In the genomic region with DNA sequence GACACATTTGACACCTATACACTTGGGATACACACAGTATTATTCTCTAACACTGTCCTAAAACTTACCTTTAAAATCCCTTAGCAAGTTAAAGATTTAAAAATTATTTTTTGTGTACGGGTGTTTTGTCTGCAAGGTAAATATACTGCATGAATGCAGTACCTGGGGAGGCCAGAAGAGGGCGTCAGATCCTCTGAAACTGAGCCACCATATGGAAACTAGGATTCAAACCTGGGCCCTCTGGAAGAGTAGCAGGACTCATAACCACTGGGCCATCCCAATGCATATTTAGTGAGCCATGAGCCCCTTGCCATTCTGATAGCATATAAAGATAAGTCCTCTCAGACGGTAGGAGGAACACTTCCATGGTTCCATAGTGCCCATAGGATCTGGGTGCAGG, we compare ENCODE assay signal across 9 mouse cellular contexts. TPM values are rescaled to one million over a fixed set of nuclear protein-coding genes. Genes with fewer than 3 reads are reported as not detected.
DNase-seq lines count a peak whose midpoint lies in the region; ATAC-seq and TF ChIP-seq lines count a peak whose summit lies in the region.
"Had no signal": no experiment of that assay in that cellular context is flagged by ENCODE, and none has a peak within 500 bp of the region (broad histone marks: within the 10 kb centered on the region; RNA-seq: fewer than 3 reads in every experiment).

No protein-coding gene starts in this region.

- 40% methylated on average over 3 of the region's 3 CpGs for WGBS in heart, embryonic 10.5 days
- 41% methylated on average over 3 of the region's 3 CpGs for WGBS in heart, postnatal 0 days

- peaks cover 30% of the 10 kb centered on the region for H3K4me1 ChIP-seq in heart, embryonic 10.5 days
- peaks cover 9% of the 10 kb centered on the region; the same call in 1 of the 2 replicates for H3K4me1 ChIP-seq in heart, postnatal 0 days (ENCODE audit: control insufficient read depth, insufficient read depth)

- no peak overlapping the region for H3K4me3 ChIP-seq in heart, embryonic 10.5 days
- H3K4me3 ChIP-seq in heart, postnatal 0 days (ENCODE audit: low read depth, low read length): no peak overlapping the region

- no peak for ATAC-seq in heart, postnatal 0 days (ENCODE audit: insufficient read depth, low read depth)
- no peak for ATAC-seq in frontal cortex, adult (ENCODE audit: low TSS enrichment)

- DNase-seq in heart, embryonic 10.5 days (ENCODE audit: low spot score): no peak
- DNase-seq in heart, postnatal 25 days (ENCODE audit: low spot score): no peak
- peak; percentile 77 for DNase-seq in B cell, adult 2 months
- DNase-seq in adrenal gland, postnatal 14 days: peak; percentile 68
- no peak for DNase-seq in heart, postnatal 0 days (ENCODE audit: low spot score)
- peak; percentile 56 for DNase-seq in lung, postnatal 10 days
- no peak for DNase-seq in urinary bladder, adult 2 months (ENCODE audit: low spot score)

- peak; percentile 56 for TF ChIP-seq CTCF in heart, postnatal 0 days (IDR thresholded peaks at IDR 0.05; ENCODE audit: low read depth)

- no peak overlapping the region for H3K4me2 ChIP-seq in heart, postnatal 0 days (ENCODE audit: low read depth, low read length)

- peak overlapping the region; percentile 64 for H3K27ac ChIP-seq in heart, embryonic 10.5 days
- H3K27ac ChIP-seq in heart, postnatal 0 days (ENCODE audit: low read depth): peak overlapping the region; percentile 73
- H3K27ac ChIP-seq: macrophage had no signal

- TF ChIP-seq EP300 in heart, postnatal 0 days (IDR thresholded peaks at IDR 0.05; ENCODE audit: low read depth): no peak

- intact Hi-C loops in heart, postnatal 25 days (cut with DNase I): loop anchor here (2.0 kb wide), 1 partner anchor 190 kb away; no protein-coding TSS in a partner anchor

- H3K9me3 ChIP-seq in heart, embryonic 10.5 days: no peaks in the 10 kb centered on the region
- no peaks in the 10 kb centered on the region for H3K9me3 ChIP-seq in heart, postnatal 0 days (replicated peaks; ENCODE audit: control insufficient read depth, low read length)

- H3K9ac ChIP-seq in heart, postnatal 0 days (replicated peaks; ENCODE audit: low read depth, low read length): no peak overlapping the region

- H3K27me3 ChIP-seq in heart, embryonic 10.5 days (ENCODE audit: insufficient read depth, poor library complexity, severe bottlenecking): no peaks in the 10 kb centered on the region
- no peaks in the 10 kb centered on the region for H3K27me3 ChIP-seq in heart, postnatal 0 days (ENCODE audit: control insufficient read depth, insufficient read depth, low read length)

- H3K36me3 ChIP-seq in heart, embryonic 10.5 days: no peaks in the 10 kb centered on the region
- H3K36me3 ChIP-seq in heart, postnatal 0 days (replicated peaks; ENCODE audit: control insufficient read depth, insufficient read depth, low read length): peaks cover 4% of the 10 kb centered on the region; the same call in 1 of the 2 replicates

RNA-seq across cellular contexts. Expression of a gene that starts 33.8 kb away (rescaled TPM):
- 3.4 TPM in 2 replicates for polyA plus RNA-seq in heart, embryonic 10.5 days (2016; fragmentation: Nextera tagmentation; extraction: Ambion mirVana)
- 10 to 100 TPM; 14.2 to 14.4 TPM for total RNA-seq in heart, postnatal 25 days (2021)
- total RNA-seq in adrenal gland, postnatal 14 days (2021): 13.2 and 16.4 TPM in 2 replicates
- 3.6 and 6.1 TPM in 2 replicates for total RNA-seq in heart, postnatal 0 days (2014; rRNA removed; ENCODE audit: low replicate concordance)
- polyA plus RNA-seq in heart, postnatal 0 days (2015; fragmentation: Nextera tagmentation; extraction: Ambion mirVana): 7.2 TPM in 2 replicates
- 7.1 and 8.7 TPM in 2 replicates for polyA plus RNA-seq in urinary bladder, adult 2 months (2012; rRNA removed)

RNA-seq across cellular contexts. Expression of a gene that starts 44.2 kb away (rescaled TPM):
- 3.6 and 4.0 TPM in 2 replicates for polyA plus RNA-seq in heart, embryonic 10.5 days (2016; fragmentation: Nextera tagmentation; extraction: Ambion mirVana)
- 1 to 10 TPM; 5.3 to 5.4 TPM for total RNA-seq in heart, postnatal 25 days (2021)
- total RNA-seq in adrenal gland, postnatal 14 days (2021): 6.4 and 7.1 TPM in 2 replicates
- total RNA-seq in heart, postnatal 0 days (2014; rRNA removed; ENCODE audit: low replicate concordance): 5.1 and 5.7 TPM in 2 replicates
- polyA plus RNA-seq in heart, postnatal 0 days (2015; fragmentation: Nextera tagmentation; extraction: Ambion mirVana): 2.4 and 2.9 TPM in 2 replicates
- 1.6 and 1.9 TPM in 2 replicates for polyA plus RNA-seq in urinary bladder, adult 2 months (2012; rRNA removed)

Comparison
In these comparisons a context has a peak if more than half of its experiments do, and no peak if none do; other contexts are left out.
1. DNase-seq: peak in B cell, adult 2 months (2 of 2), adrenal gland, postnatal 14 days (single experiment) and lung, postnatal 10 days (single experiment); none in heart, embryonic 10.5 days (single experiment), heart, postnatal 25 days (single experiment), heart, postnatal 0 days (single experiment) and urinary bladder, adult 2 months (single experiment).